Comparison of ENCODE assay signal across 31 mouse cellular contexts in the genomic region with DNA sequence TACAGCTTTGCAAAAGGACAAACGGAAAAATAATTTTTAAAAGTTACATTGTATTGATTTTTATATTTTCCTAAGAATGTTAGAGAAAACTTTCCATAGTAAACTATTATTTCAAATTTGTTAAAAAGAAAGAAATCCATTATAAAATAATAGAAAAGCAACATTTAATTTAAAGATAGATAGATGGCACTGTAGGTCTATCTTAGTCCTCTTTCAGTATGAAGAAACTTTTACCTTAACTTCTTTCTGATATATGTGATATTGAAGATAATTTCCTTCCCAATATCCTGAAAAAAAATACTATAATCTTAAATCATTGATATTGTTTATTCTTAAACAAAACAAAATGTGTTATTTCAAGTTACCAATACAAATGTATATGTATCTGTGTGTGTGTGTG. TPM values are rescaled to one million over a fixed set of nuclear protein-coding genes. Genes with fewer than 3 reads are reported as not detected.
DNase-seq lines count a peak whose midpoint lies in the region; ATAC-seq and TF ChIP-seq lines count a peak whose summit lies in the region.
"Had no signal": no experiment of that assay in that cellular context is flagged by ENCODE, and none has a peak within 500 bp of the region (broad histone marks: within the 10 kb centered on the region; RNA-seq: fewer than 3 reads in every experiment).

No protein-coding gene starts in this region.

- H3K4me3 ChIP-seq in hindbrain, postnatal 0 days (ENCODE audit: low read length): no peak overlapping the region
- no peak overlapping the region for H3K4me3 ChIP-seq in hindbrain, embryonic 10.5 days
- H3K4me3 ChIP-seq in left cerebral cortex, adult 2 months: no peak overlapping the region
- H3K4me3 ChIP-seq: embryonic facial prominence, embryonic 13.5 days; embryonic facial prominence, embryonic 15.5 days; erythroblast, embryonic 14.5 days; forebrain, embryonic 10.5 days; forebrain, embryonic 12.5 days had no signal

- H3K4me1 ChIP-seq in hindbrain, postnatal 0 days (ENCODE audit: insufficient read depth, low read length): no peaks in the 10 kb centered on the region
- no peaks in the 10 kb centered on the region for H3K4me1 ChIP-seq in hindbrain, embryonic 10.5 days (replicated peaks)
- H3K4me1 ChIP-seq: embryonic facial prominence, embryonic 13.5 days; embryonic facial prominence, embryonic 15.5 days; forebrain, embryonic 10.5 days; forebrain, embryonic 12.5 days had no signal

- WGBS in hindbrain, postnatal 0 days: 87% methylated on average over 1 of the region's 1 CpGs
- 81% methylated on average over 1 of the region's 1 CpGs for WGBS in hindbrain, embryonic 10.5 days

- no peak for ATAC-seq in hindbrain, postnatal 0 days
- ATAC-seq: activated CD4-positive, CD25-positive, alpha-beta regulatory T cell, adult 4 months; forebrain, embryonic 14.5 days; forebrain, embryonic 16.5 days; Patski had no signal

- H3K27me3 ChIP-seq in hindbrain, postnatal 0 days (ENCODE audit: insufficient read depth, low read length): no peaks in the 10 kb centered on the region
- no peaks in the 10 kb centered on the region for H3K27me3 ChIP-seq in hindbrain, embryonic 10.5 days (ENCODE audit: insufficient read depth, poor library complexity, severe bottlenecking)
- H3K27me3 ChIP-seq: embryonic facial prominence, embryonic 13.5 days; embryonic facial prominence, embryonic 15.5 days; forebrain, embryonic 12.5 days; Patski had no signal

- H3K9ac ChIP-seq in hindbrain, postnatal 0 days (replicated peaks; ENCODE audit: low read length): no peak overlapping the region
- H3K9ac ChIP-seq: embryonic facial prominence, embryonic 13.5 days; embryonic facial prominence, embryonic 15.5 days; forebrain, embryonic 12.5 days had no signal

- TF ChIP-seq CTCF in hindbrain, postnatal 0 days (IDR thresholded peaks at IDR 0.05; ENCODE audit: low read depth): peak; percentile 10; the same call in 1 of the 2 replicates
- peak; percentile 26 for TF ChIP-seq CTCF in left cerebral cortex, adult 2 months (IDR thresholded peaks at IDR 0.05)
- TF ChIP-seq CTCF in brain, embryonic 14.5 days (IDR thresholded peaks at IDR 0.05; ENCODE audit: borderline replicate concordance, extremely low read depth, insufficient read depth, insufficient read length): no peak

- H3K27ac ChIP-seq in hindbrain, postnatal 0 days: no peak overlapping the region
- no peak overlapping the region for H3K27ac ChIP-seq in hindbrain, embryonic 10.5 days
- no peak overlapping the region for H3K27ac ChIP-seq in left cerebral cortex, adult 2 months
- H3K27ac ChIP-seq: embryonic facial prominence, embryonic 13.5 days; embryonic facial prominence, embryonic 15.5 days; forebrain, embryonic 10.5 days; forebrain, embryonic 12.5 days had no signal

- no peaks in the 10 kb centered on the region for H3K9me3 ChIP-seq in hindbrain, postnatal 0 days (ENCODE audit: low read length)
- no peaks in the 10 kb centered on the region for H3K9me3 ChIP-seq in hindbrain, embryonic 10.5 days
- H3K9me3 ChIP-seq: embryonic facial prominence, embryonic 13.5 days; embryonic facial prominence, embryonic 15.5 days; forebrain, embryonic 10.5 days; forebrain, embryonic 12.5 days had no signal

- TF ChIP-seq POLR2A in brain, embryonic 14.5 days (IDR thresholded peaks at IDR 0.05; ENCODE audit: borderline replicate concordance, extremely low read depth, insufficient read depth, insufficient read length, poor library complexity, severe bottlenecking): no peak

- H3K4me2 ChIP-seq in hindbrain, postnatal 0 days (ENCODE audit: low read depth, low read length): no peak overlapping the region
- H3K4me2 ChIP-seq: embryonic facial prominence, embryonic 13.5 days; embryonic facial prominence, embryonic 15.5 days; forebrain, embryonic 12.5 days had no signal

- intact Hi-C loops in left cerebral cortex, adult 2 months (cut with DNase I): loop anchor here (5.0 kb wide), 1 partner anchor 792 kb away; no protein-coding TSS in a partner anchor
- intact Hi-C loops in left cerebral cortex, postnatal 25 days (cut with DNase I): loop anchor here (10.0 kb wide), 2 partner anchors 1219 to 1439 kb away; no protein-coding TSS in a partner anchor

- no peaks in the 10 kb centered on the region for H3K36me3 ChIP-seq in hindbrain, postnatal 0 days (ENCODE audit: insufficient read depth, low read length)
- H3K36me3 ChIP-seq in hindbrain, embryonic 10.5 days: no peaks in the 10 kb centered on the region
- H3K36me3 ChIP-seq: embryonic facial prominence, embryonic 13.5 days; embryonic facial prominence, embryonic 15.5 days; forebrain, embryonic 10.5 days; forebrain, embryonic 12.5 days had no signal

- DNase-seq in hindbrain, postnatal 0 days (ENCODE audit: low spot score): no peak
- no peak for DNase-seq in hindbrain, embryonic 10.5 days (ENCODE audit: low spot score)
- no peak for DNase-seq in left cerebral cortex, adult 2 months (ENCODE audit: extremely low spot score in 1 of 2, low spot score in 2 of 2)
- no peak for DNase-seq in left cerebral cortex, postnatal 25 days (ENCODE audit: low spot score in 2 of 2)
- DNase-seq in 416B (ENCODE audit: low read depth): peak; percentile 33
- peak; percentile 27 for DNase-seq in brain, embryonic 14.5 days (ENCODE audit: low read depth)
- DNase-seq in frontal cortex, postnatal 10 days (ENCODE audit: low spot score in 2 of 2): no peak
- DNase-seq: adrenal gland, adult 8-10 months; adrenal gland, postnatal 14 days; adrenal gland, postnatal 36 days; cerebellum, adult 11 months; cerebellum, adult 18-20 months; cerebellum, adult 8-10 months; cerebellum, adult 9-11 months; cerebellum, postnatal 14 days; cerebellum, postnatal 36 days; embryo, embryonic 11 days had no signal

RNA-seq across cellular contexts. Expression of gene 1700003H04Rik, which starts 24.6 kb away (rescaled TPM):
- not detected in 2 replicates for total RNA-seq in hindbrain, postnatal 0 days (2014; rRNA removed)
- polyA plus RNA-seq in hindbrain, postnatal 0 days (2015; fragmentation: Nextera tagmentation; extraction: Ambion mirVana): not detected in 2 replicates
- polyA plus RNA-seq in hindbrain, embryonic 10.5 days (2016; fragmentation: Nextera tagmentation; extraction: Ambion mirVana): not detected in 2 replicates
- total RNA-seq in left cerebral cortex, adult 2 months (2021): not detected
- total RNA-seq in left cerebral cortex, postnatal 25 days (2021): not detected
- polyA plus RNA-seq in brain, embryonic 14.5 days (2012; rRNA removed): not detected in 2 replicates
- total RNA-seq: adrenal gland, adult 18-20 months; adrenal gland, adult 8-10 months; adrenal gland, postnatal 14 days; adrenal gland, postnatal 36 days; common myeloid progenitor, adult 5-6 weeks; ES-E14 had no signal
- polyA plus RNA-seq: activated CD4-positive, CD25-positive, alpha-beta regulatory T cell, adult 4 months; C2C12; embryonic facial prominence, embryonic 11.5 days; embryonic facial prominence, embryonic 13.5 days; embryonic facial prominence, embryonic 15.5 days; erythroblast, embryonic 14.5 days; forebrain, embryonic 10.5 days; forebrain, embryonic 12.5 days; forebrain, embryonic 14.5 days; forebrain, embryonic 16.5 days; Patski had no signal

Comparison
In these comparisons a context has a peak if more than half of its experiments do, and no peak if none do; other contexts are left out.
1. DNase-seq: peak in 416B (single experiment) and brain, embryonic 14.5 days (single experiment); none in hindbrain, postnatal 0 days (single experiment), hindbrain, embryonic 10.5 days (single experiment), left cerebral cortex, adult 2 months (0 of 2), left cerebral cortex, postnatal 25 days (0 of 2) and frontal cortex, postnatal 10 days (0 of 2).